Mouse (Mus musculus): ENCODE data around the gene Syt13. TPM values are rescaled to one million over a fixed set of nuclear protein-coding genes. Genes with fewer than 3 reads are reported as not detected.
A peak's percentile ranks its signal among the peaks of the same experiment; 100 is the strongest.

Gene Syt13
- total RNA-seq, 2 experiments from 2014 or later: not detected

GRCm38 (mm10) chr2:92987108-92987618, 72.3 kb downstream of the Syt13 start:
- ATAC-seq (replicated peaks; ENCODE audit: low FRiP score, low TSS enrichment, poor library complexity, severe bottlenecking): no peak

- ATAC-seq (replicated peaks; ENCODE audit: low FRiP score, low TSS enrichment, poor library complexity, severe bottlenecking): 0 out of 2 replicates have a peak, but pooled peaks have one; percentile 17
Observed at GRCm38 (mm10) chr2:92987901-92988631, 73.2 kb downstream of the Syt13 start.

GRCm38 (mm10) chr2:92989593-92989992, 74.7 kb downstream of the Syt13 start:
- no peak for ATAC-seq (replicated peaks; ENCODE audit: low FRiP score, low TSS enrichment, poor library complexity, severe bottlenecking)

GRCm38 (mm10) chr2:92991976-92992375, 77.1 kb downstream of the Syt13 start:
- ATAC-seq (replicated peaks; ENCODE audit: low FRiP score, low TSS enrichment, poor library complexity, severe bottlenecking): no peak

- ATAC-seq (replicated peaks; ENCODE audit: low FRiP score, low TSS enrichment, poor library complexity, severe bottlenecking): no peak
Observed at GRCm38 (mm10) chr2:93005028-93005427, 90.1 kb downstream of the Syt13 start.

Other genes with a start within 250 kb of the Syt13 start
- 9.6 and 24.6 TPM in 2 replicates for gene Prdm11, start 131.1 kb downstream of the Syt13 start, total RNA-seq (2014; fragmentation: Nextera tagmentation)
- gene Prdm11, start 131.1 kb downstream of the Syt13 start, total RNA-seq (2017): 5.0 and 6.3 TPM in 2 replicates